Mouse (Mus musculus): Measurements from ENCODE around the gene Hyal1. TPM values are rescaled to one million over a fixed set of nuclear protein-coding genes. Genes with fewer than 3 reads are reported as not detected.
A peak's percentile ranks its signal among the peaks of the same experiment; 100 is the strongest.
"Not testable (repeated sequence)": the region's sequence is repeated elsewhere in the genome, so short reads cannot be mapped to it uniquely, and the experiment has no call there.

Hyal1 gene
- total RNA-seq, 2 experiments from 2014 or later = 6.9 to 7.6 TPM

DNA sequence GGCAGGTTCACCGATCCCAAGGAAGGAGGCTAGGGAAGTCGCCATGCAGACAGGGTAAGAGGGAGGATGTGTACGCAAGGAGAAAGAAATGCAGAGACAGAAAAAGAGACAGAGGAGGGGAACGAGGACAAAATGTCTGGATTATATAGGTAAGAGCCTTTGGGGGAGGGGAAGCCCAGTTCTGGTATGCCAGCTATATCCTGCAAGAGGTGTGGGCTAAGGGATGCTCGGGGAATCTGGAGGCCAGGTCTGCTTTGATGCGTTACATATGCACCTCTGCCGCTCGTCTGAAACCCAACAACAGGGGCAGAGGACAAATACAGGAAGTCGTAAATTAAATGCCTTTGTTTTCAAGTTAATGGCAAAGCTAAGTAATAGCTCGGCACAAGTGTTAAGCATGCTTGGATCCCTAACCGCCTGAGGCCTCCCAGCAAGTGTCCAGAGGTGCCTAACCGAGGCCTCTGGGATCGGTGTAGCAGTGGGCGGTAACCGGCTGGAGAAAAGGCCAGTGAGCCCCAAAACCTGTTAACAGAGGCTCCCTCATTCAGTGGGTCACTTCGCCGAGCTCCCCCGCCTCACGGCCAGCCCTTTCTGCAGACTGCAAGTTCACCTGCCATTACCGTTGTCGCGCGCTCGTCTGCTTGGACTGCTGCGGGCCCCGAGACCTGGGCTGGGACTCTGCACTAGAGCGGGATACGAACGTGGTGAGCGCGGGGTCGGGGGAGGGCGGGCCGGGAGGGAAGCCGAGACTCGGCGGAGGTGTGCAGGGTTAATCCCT, 23.0 kb upstream of the Hyal1 start:
- Histone ChIP-seq H3K4me3 (peak overlapping the region; percentile 98), H3K27ac (peak overlapping the region; percentile 97)
- no peak for DNase-seq (ENCODE audit: low spot score in 2 of 2)
- no peak for TF ChIP-seq CTCF (conservative IDR thresholded peaks at IDR 0.05)

DNA sequence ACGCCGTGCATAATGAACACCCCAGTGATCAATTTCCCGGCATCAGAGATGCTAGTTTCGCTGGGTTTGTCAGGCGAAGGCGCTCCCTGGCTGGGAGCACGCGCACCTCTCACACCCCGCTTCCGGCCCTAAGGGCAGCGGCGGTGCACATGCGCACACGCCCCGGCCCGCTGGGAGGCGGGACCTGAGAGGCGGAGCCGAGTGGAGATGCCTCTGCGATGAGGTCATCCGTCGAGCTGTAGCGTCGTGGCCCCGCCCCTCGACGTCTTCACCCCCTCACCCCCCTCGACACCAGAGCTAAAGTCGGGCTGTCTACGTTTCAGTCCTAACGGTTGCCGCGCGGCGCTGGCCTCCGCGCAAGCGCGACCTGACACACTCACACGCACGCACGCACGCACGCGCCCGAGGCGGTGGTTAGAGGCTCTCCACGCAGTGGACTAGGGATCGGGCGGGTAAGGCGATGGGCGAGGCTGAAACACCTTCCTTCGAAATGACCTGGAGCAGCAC, 22.4 kb upstream of the Hyal1 start:
- peak; percentile 48 for TF ChIP-seq CTCF (conservative IDR thresholded peaks at IDR 0.05)
- DNase-seq (ENCODE audit: low spot score in 2 of 2) = peak; percentile 90 to 94
- peak overlapping the region; percentile 98 for H3K4me3 ChIP-seq
- peak overlapping the region; percentile 97 for H3K27ac ChIP-seq

DNA sequence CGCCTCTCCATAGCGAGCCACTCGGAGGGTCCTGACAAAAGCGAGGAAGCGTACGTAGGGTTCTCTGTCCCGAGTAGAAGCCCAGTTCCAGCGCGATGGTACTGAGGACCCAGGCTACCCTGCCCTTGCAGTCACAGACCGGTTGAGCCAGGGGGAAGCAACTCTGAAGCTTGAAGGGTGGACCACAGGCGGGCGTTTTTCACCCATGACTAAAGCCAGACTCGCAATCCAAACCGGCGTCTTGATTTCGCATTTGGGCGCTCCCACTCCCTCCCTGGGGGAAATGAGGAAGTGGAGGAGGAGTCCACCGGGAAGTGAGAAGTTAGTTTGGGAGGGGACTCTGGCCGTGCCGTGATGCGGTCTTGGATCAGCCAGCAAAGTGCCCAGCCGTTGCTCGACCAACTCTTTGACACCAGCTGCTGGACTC, 21.7 kb upstream of the Hyal1 start:
- DNase-seq (ENCODE audit: low spot score in 2 of 2) = no peak
- peak overlapping the region; percentile 98 for H3K4me3 ChIP-seq
- TF ChIP-seq CTCF (conservative IDR thresholded peaks at IDR 0.05) = no peak
- H3K27ac ChIP-seq = peak overlapping the region; percentile 97

DNA sequence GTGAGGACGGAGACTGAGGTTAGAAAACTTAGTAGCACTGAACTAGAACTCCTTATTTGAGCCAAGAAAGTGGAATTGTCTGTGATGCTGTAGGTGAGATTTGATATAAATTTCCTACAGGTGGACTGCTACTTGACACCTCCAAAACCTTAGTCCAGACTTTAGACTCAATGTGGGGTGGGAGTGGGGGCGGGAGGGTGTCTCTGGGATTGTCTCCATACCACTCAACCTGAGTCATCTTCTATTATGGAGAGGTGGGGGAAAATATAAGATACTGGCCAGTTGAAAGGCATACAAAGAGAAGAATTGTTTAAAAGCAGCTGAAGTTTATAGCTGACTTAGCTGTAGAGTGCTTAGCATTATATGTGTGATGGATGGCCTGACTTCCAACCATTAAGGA, 21.0 kb upstream of the Hyal1 start:
- Histone ChIP-seq H3K4me3 (peak overlapping the region; percentile 98), H3K27ac (peak overlapping the region; percentile 97)
- TF ChIP-seq CTCF (conservative IDR thresholded peaks at IDR 0.05) = no peak
- DNase-seq (ENCODE audit: low spot score in 2 of 2) = no peak

DNA sequence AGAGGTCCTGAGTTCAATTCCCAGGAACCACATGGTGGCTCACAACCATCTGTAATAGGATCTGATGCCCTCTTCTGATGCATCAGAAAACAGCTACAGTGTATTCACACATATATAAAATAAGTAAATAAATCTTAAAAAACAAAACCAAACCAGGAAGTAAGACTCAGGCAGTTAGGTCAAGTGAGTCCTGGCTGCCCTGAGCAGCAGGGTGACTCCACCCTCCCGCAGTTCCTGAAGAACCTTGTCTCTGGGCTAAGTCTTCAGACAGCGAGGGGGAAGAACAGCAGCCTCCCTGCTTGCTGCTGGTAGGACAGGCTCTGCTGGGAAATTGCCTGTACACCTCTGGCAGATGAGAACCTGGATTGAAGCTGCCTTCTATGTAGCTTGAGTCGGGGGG, 20.4 kb upstream of the Hyal1 start:
- H3K27ac ChIP-seq = no peak overlapping the region
- DNase-seq (ENCODE audit: low spot score in 2 of 2) = no peak
- no peak overlapping the region for H3K4me3 ChIP-seq
- no peak for TF ChIP-seq CTCF (conservative IDR thresholded peaks at IDR 0.05)

DNA sequence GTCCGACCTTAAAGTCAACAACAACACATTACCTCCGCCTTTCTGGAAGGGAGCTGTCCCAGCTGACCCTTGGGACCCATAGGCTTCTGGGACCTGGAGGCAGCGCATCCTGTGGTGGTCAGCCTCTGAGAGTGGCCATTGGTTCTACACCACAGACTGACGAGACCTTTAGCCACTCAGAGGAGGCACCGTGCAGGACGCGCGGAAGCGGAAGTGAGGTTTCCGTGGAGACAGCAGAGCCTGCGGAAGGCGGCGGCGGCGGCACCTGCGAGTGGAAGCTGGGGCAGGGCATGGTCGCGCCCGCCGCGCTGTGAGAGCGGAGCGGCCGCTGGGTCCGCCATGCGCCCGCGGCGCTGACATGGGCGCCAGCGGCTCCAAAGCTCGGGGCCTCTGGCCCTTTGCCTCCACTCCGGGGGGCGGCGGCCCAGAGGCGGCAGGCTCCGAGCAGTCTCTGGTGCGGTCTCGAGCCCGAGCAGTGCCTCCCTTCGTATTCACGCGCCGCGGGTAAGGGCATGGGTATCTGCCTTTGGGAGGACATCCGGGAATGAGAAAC, 13.6 kb upstream of the Hyal1 start, which contains the start of gene Tusc2:
Tusc2 (plus strand) TSS at position 227 of the 553 bp plus-strand sequence.
- no peak for TF ChIP-seq CTCF (conservative IDR thresholded peaks at IDR 0.05)
- peak; percentile 93 to 96 for DNase-seq (ENCODE audit: low spot score in 2 of 2)
- Histone ChIP-seq H3K4me3 (peak within 1 kb of the TSS; percentile 74), H3K27ac (peak within 1 kb of the TSS; percentile 91)

DNA sequence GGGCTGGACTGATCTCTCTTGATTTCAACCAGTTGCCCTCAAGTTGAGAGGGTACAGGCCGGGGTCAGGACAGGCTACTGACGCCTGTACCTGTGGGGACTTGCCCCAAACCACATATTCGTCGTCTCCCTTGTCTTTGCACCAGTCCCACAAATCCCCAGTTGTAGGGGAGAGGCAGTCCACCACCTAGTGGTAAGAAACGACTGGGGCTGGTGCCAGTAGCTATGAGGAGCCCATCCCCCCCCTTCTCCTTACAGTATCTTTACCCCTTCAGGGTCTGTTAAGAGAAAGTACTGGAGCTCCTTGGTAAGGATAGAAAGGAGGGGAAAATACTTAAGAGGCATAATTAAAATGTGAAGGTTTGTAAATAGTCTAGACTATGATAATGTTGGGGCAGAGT, 11.2 kb upstream of the Hyal1 start:
- not testable (repeated sequence) for H3K4me3 ChIP-seq; DNase-seq (ENCODE audit: low spot score in 2 of 2)
- peak overlapping the region; percentile 83; the same call in 1 of the 2 replicates for H3K27ac ChIP-seq

DNA sequence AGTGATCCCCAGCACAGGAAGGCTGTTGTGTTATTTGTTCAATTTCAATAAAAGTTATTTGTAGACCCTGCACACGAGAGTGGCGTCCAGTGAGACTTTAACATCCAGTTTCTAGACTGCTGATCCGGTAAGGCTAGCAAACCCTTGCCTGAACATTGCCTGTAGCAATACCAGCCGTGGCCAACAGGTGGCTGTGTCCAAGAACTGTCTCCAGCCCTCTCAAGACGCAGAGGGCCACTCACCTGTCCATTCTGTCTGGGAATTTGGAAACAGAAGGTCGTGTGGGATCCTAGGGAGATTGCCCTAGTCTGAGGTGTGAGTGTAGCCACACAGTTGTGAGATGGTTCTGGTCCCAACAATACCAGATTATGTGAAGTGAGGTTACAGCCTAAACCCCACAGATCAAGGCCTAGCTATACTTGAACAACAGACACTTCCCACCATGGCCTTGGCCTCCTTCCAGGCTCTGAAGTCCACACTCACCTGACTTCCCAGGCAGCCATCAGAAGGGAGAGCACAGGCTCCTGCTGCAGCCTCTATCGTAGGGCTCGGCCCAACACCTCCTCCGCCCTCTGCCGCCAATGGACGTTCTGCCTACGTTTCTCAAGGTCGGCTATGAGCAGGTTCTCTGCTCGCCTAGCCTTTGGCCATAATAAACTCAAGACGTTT, 10.6 kb upstream of the Hyal1 start:
- peak overlapping the region; percentile 19; the same call in 1 of the 2 replicates for H3K4me3 ChIP-seq
- DNase-seq (ENCODE audit: low spot score in 2 of 2) = peak in 1 of 2 experiments; percentile 75
- peak; percentile 89 for TF ChIP-seq CTCF (conservative IDR thresholded peaks at IDR 0.05)
- peak overlapping the region; percentile 83 for H3K27ac ChIP-seq

DNA sequence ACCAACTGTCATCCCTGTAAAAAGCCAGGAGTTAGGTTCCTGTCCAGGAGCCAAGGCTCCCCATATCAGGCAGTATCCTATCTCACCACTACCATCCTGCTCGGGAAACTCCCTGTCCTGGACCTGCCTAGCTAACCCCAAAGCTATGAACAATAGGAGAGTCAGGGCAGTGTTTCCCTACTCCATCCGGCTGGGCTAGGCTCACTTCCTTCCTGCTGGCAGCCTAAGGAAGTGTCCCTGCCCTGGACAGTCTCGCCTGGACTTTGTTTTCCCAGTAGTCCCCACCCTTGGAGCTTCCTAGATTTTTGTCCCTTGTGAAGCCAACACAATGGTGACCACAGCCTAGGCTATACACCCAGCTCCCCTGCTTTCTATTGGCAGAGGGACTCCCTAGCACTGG, 9.9 kb upstream of the Hyal1 start:
- no peak for DNase-seq (ENCODE audit: low spot score in 2 of 2)
- Histone ChIP-seq H3K4me3 (peak overlapping the region; percentile 19; the same call in 1 of the 2 replicates), H3K27ac (peak overlapping the region; percentile 96)
- peak; percentile 46 for TF ChIP-seq CTCF (conservative IDR thresholded peaks at IDR 0.05)

DNA sequence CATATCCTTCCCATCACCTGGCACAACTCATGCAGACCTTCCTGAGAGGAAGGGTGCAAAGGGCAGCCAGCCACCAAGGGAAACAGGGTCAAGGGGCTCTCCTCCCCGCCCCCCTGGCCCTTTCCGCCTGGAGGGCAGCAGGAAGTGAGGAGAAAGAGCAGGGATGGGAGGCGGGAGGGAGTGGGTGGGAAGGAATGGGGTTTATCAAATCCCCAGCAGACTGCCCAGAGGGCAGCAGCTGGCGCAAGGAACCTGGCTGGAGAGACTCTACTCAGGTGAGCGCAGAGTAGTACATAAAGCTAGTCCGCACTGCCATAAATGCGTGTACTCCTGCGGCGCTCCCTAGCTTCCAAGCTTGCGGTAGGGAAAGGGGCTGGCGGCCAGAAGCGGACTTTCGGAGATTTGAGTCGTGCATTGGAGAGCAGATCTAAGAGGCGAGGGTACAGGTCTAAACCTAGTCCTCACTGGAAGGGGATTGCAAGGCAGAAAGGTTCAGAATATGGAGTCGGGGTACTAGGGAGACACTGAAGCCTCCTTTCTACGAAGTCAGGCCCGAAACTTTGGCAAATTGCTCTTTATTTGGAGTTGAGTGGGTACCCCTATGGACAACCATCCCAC, 8.9 kb upstream of the Hyal1 start, which contains the start of gene Hyal2:
Hyal2 (plus strand) TSS at position 244 of the 618 bp plus-strand sequence.
- DNase-seq (ENCODE audit: low spot score in 2 of 2) = no peak

DNA sequence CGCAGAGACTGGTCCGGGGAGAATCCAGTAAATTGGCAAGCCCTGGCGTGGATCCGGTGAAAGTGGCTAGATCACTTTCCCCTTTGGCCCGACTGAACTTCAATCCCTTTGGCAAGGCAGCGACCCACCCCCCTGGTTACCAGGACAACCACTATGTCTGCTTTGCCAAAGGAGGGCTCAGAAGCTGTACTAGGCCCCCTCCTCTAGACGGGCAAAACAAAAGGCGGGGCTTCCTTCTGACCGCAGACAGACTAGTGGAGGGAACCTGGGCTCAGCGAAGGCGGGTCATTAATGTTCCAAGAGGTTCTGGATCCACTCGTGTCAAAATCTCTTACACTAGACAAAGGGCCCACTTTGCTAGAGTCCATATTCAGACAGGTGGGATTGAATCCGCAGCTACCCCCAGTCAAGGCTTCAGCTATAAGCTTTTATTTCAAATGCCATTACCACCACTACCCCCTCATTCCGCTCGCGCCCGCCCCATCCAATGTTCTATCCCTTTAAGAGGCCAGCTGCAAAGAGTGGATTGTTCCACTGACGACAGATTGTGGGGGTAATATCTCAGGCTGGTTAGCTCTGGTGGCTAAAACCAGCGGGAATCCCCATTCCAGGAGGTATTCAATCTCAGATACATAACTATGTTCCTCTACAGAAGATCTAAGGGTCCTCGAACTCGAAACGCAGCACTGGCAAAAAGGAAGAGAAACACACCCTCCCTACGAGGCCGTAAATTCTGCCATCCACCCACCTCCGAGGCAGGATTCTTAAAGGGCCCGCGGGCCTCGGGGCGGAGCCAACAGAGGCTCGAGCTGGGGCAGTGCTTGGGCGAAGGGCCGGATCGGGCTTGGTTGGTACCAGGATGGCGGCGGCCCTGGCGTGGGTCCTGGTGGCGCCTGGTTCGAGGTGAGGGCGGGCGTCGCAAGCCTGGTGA, 8.1 kb upstream of the Hyal1 start:
- TF ChIP-seq CTCF (conservative IDR thresholded peaks at IDR 0.05) = no peak
- H3K27ac ChIP-seq = peak overlapping the region; percentile 96
- H3K4me3 ChIP-seq = peak overlapping the region; percentile 91
- DNase-seq (ENCODE audit: low spot score in 2 of 2) = peak; percentile 79

More for the DNA sequence above, 8.9 kb upstream of the Hyal1 start, which contains the start of gene Hyal2:
- Histone ChIP-seq H3K27ac (peak within 1 kb of the TSS; percentile 96), H3K4me3 (peak within 1 kb of the TSS; percentile 91)
- no peak for TF ChIP-seq CTCF (conservative IDR thresholded peaks at IDR 0.05)
